In genomic region chr4:152079931-152080330, GRCm38 (mm10) we compare ENCODE assay signal across 27 mouse cellular contexts. TPM values are rescaled to one million over a fixed set of nuclear protein-coding genes. Genes with fewer than 3 reads are reported as not detected.
DNase-seq lines count a peak whose midpoint lies in the region; ATAC-seq and TF ChIP-seq lines count a peak whose summit lies in the region.
"Had no signal": no experiment of that assay in that cellular context is flagged by ENCODE, and none has a peak within 500 bp of the region (broad histone marks: within the 10 kb centered on the region; RNA-seq: fewer than 3 reads in every experiment).

No protein-coding gene starts in this region.

- WGBS in kidney, embryonic 15.5 days: 40% methylated on average over 7 of the region's 7 CpGs

- no peak overlapping the region for H3K4me3 ChIP-seq in gastrocnemius, adult 2 months
- H3K4me3 ChIP-seq in kidney, embryonic 15.5 days (replicated peaks): no peak overlapping the region
- H3K4me3 ChIP-seq: forebrain, embryonic 13.5 days; hindbrain, embryonic 10.5 days; left cerebral cortex, adult 2 months; liver, embryonic 13.5 days; lung, embryonic 15.5 days; megakaryocyte, embryonic 14.5 days; midbrain, embryonic 13.5 days; neural tube, embryonic 12.5 days had no signal

- no peaks in the 10 kb centered on the region for H3K27me3 ChIP-seq in kidney, embryonic 15.5 days
- H3K27me3 ChIP-seq: forebrain, embryonic 13.5 days; lung, embryonic 15.5 days; neural tube, embryonic 12.5 days had no signal

- no peak for TF ChIP-seq CTCF in gastrocnemius, adult 2 months (IDR thresholded peaks at IDR 0.05)

- DNase-seq in gastrocnemius, adult 2 months: peak; percentile 59
- no peak for DNase-seq in gastrocnemius, postnatal 4 days (ENCODE audit: low spot score in 2 of 2)
- no peak for DNase-seq in kidney, adult 8-10 months
- DNase-seq in 3134 (ENCODE audit: extremely low read depth, insufficient read length, low spot score): peak; percentile 34
- no peak for DNase-seq in layer of hippocampus, adult 18-20 months (ENCODE audit: low spot score in 2 of 2)
- no peak for DNase-seq in cerebellum, adult 9-10 months
- DNase-seq: adrenal gland, adult 8-10 months; cerebellum, adult 11-12 months; cerebellum, postnatal 14 days; heart, postnatal 10 days; kidney, postnatal 36 days; liver, embryonic 13.5 days; lung, postnatal 36 days; right cerebral cortex, adult 18-20 months had no signal

- no peak overlapping the region for H3K4me2 ChIP-seq in kidney, embryonic 15.5 days
- H3K4me2 ChIP-seq: forebrain, embryonic 13.5 days; heart, embryonic 11.5 days; liver, embryonic 13.5 days; lung, embryonic 15.5 days; midbrain, embryonic 13.5 days; neural tube, embryonic 12.5 days had no signal

- H3K27ac ChIP-seq in gastrocnemius, adult 2 months: 0 out of 2 replicates have a peak overlapping the region, but pooled peaks have one; percentile 8
- H3K27ac ChIP-seq in kidney, embryonic 15.5 days: 0 out of 2 replicates have a peak overlapping the region, but pooled peaks have one; percentile 23
- H3K27ac ChIP-seq: forebrain, embryonic 13.5 days; hindbrain, embryonic 10.5 days; left cerebral cortex, adult 2 months; liver, embryonic 13.5 days; lung, embryonic 15.5 days; midbrain, embryonic 13.5 days; neural tube, embryonic 12.5 days had no signal

- no peaks in the 10 kb centered on the region for H3K9me3 ChIP-seq in kidney, embryonic 15.5 days (replicated peaks)
- H3K9me3 ChIP-seq: forebrain, embryonic 13.5 days; G1E; hindbrain, embryonic 10.5 days; liver, embryonic 13.5 days; lung, embryonic 15.5 days; megakaryocyte, embryonic 14.5 days; midbrain, embryonic 13.5 days; neural tube, embryonic 12.5 days had no signal

- H3K4me1 ChIP-seq in kidney, embryonic 15.5 days: peaks cover 23% of the 10 kb centered on the region
- H3K4me1 ChIP-seq: forebrain, embryonic 13.5 days; lung, embryonic 15.5 days; midbrain, embryonic 13.5 days; neural tube, embryonic 12.5 days had no signal

- intact Hi-C loops in gastrocnemius, adult 2 months (cut with DNase I): no loop called here

- no peaks in the 10 kb centered on the region for H3K36me3 ChIP-seq in kidney, embryonic 15.5 days
- H3K36me3 ChIP-seq: G1E; hindbrain, embryonic 10.5 days; liver, embryonic 13.5 days; lung, embryonic 15.5 days; midbrain, embryonic 13.5 days; neural tube, embryonic 12.5 days had no signal

- ATAC-seq in kidney, embryonic 15.5 days (replicated peaks; ENCODE audit: low FRiP score): peak; percentile 40; the same call in 1 of the 2 replicates
- ATAC-seq in granulocyte monocyte progenitor cell, adult 5-6 weeks (replicated peaks; ENCODE audit: poor library complexity, severe bottlenecking): peak; percentile 23
- ATAC-seq: forebrain, embryonic 13.5 days; intestine, postnatal 0 days; midbrain, embryonic 13.5 days had no signal

- H3K9ac ChIP-seq in kidney, embryonic 15.5 days: no peak overlapping the region
- H3K9ac ChIP-seq: forebrain, embryonic 13.5 days; liver, embryonic 13.5 days; lung, embryonic 15.5 days; midbrain, embryonic 13.5 days; neural tube, embryonic 12.5 days had no signal

RNA-seq across cellular contexts. Expression of gene Plekhg5, which starts 7.6 kb away (rescaled TPM):
- 1 to 10 TPM; 4.9 to 6.6 TPM for total RNA-seq in gastrocnemius, adult 2 months (2021)
- total RNA-seq in gastrocnemius, postnatal 4 days (2021): 10 to 100 TPM; 22.2 to 31.9 TPM
- 19.8 and 20.9 TPM in 2 replicates for polyA plus RNA-seq in kidney, embryonic 15.5 days (2015; fragmentation: Nextera tagmentation; extraction: Ambion mirVana)
- 0.34 and 7.6 TPM in 2 replicates for total RNA-seq in granulocyte monocyte progenitor cell, adult 5-6 weeks (2014; fragmentation: Nextera tagmentation)
- 1.8 and 2.2 TPM in 2 replicates for total RNA-seq in granulocyte monocyte progenitor cell, adult 5-6 weeks (2017)
- total RNA-seq in layer of hippocampus, adult 18-20 months (2021): 100 to 1,000 TPM; 147 to 149 TPM

RNA-seq across cellular contexts. Expression of gene Tnfrsf25, which starts 35.8 kb away (rescaled TPM):
- total RNA-seq in gastrocnemius, adult 2 months (2021): 1 to 10 TPM in 1 of 2 experiments, under 1 TPM in 1; 0.38 to 2.0 TPM
- 1 to 10 TPM; 1.9 to 2.0 TPM for total RNA-seq in gastrocnemius, postnatal 4 days (2021)
- polyA plus RNA-seq in kidney, embryonic 15.5 days (2015; fragmentation: Nextera tagmentation; extraction: Ambion mirVana): 1.5 and 2.4 TPM in 2 replicates
- total RNA-seq in granulocyte monocyte progenitor cell, adult 5-6 weeks (2014; fragmentation: Nextera tagmentation): not detected in 2 replicates
- 1.6 TPM in 1 of 2 replicates, not detected in the other for total RNA-seq in granulocyte monocyte progenitor cell, adult 5-6 weeks (2017)
- 10 to 100 TPM; 40.4 to 49.5 TPM for total RNA-seq in layer of hippocampus, adult 18-20 months (2021)
- total RNA-seq: G1E had no signal
- polyA plus RNA-seq: G1E had no signal

RNA-seq across cellular contexts. Expression of gene Nol9, which starts 40.8 kb away (rescaled TPM):
- total RNA-seq in gastrocnemius, adult 2 months (2021): 10 to 100 TPM; 10.6 to 11.7 TPM
- 10 to 100 TPM; 13.2 to 15.1 TPM for total RNA-seq in gastrocnemius, postnatal 4 days (2021)
- 33.5 and 36.8 TPM in 2 replicates for polyA plus RNA-seq in kidney, embryonic 15.5 days (2015; fragmentation: Nextera tagmentation; extraction: Ambion mirVana)
- 33.7 and 36.5 TPM in 2 replicates for total RNA-seq in granulocyte monocyte progenitor cell, adult 5-6 weeks (2014; fragmentation: Nextera tagmentation)
- 30.7 and 40.0 TPM in 2 replicates for total RNA-seq in granulocyte monocyte progenitor cell, adult 5-6 weeks (2017)
- total RNA-seq in layer of hippocampus, adult 18-20 months (2021): 10 to 100 TPM; 18.3 to 19.3 TPM

RNA-seq across cellular contexts. Expression of gene Tas1r1, which starts 41.6 kb away (rescaled TPM):
- under 1 TPM; 0.53 to 0.59 TPM for total RNA-seq in gastrocnemius, adult 2 months (2021)
- total RNA-seq in gastrocnemius, postnatal 4 days (2021): 1 to 10 TPM; 3.0 to 3.5 TPM
- polyA plus RNA-seq in kidney, embryonic 15.5 days (2015; fragmentation: Nextera tagmentation; extraction: Ambion mirVana): 0.45 and 0.86 TPM in 2 replicates
- total RNA-seq in granulocyte monocyte progenitor cell, adult 5-6 weeks (2014; fragmentation: Nextera tagmentation): 1.6 and 3.2 TPM in 2 replicates
- 1.0 and 2.6 TPM in 2 replicates for total RNA-seq in granulocyte monocyte progenitor cell, adult 5-6 weeks (2017)
- total RNA-seq in layer of hippocampus, adult 18-20 months (2021): under 1 TPM; 0.41 to 0.64 TPM
- polyA plus RNA-seq: small intestine, adult 2 months had no signal

RNA-seq across cellular contexts. Expression of gene Zbtb48, which starts 52.5 kb away (rescaled TPM):
- 1 to 10 TPM; 2.4 to 3.3 TPM for total RNA-seq in gastrocnemius, adult 2 months (2021)
- 1 to 10 TPM; 5.5 to 5.7 TPM for total RNA-seq in gastrocnemius, postnatal 4 days (2021)
- polyA plus RNA-seq in kidney, embryonic 15.5 days (2015; fragmentation: Nextera tagmentation; extraction: Ambion mirVana): 17.7 and 23.8 TPM in 2 replicates
- 9.2 and 15.7 TPM in 2 replicates for total RNA-seq in granulocyte monocyte progenitor cell, adult 5-6 weeks (2014; fragmentation: Nextera tagmentation)
- 5.2 and 10.3 TPM in 2 replicates for total RNA-seq in granulocyte monocyte progenitor cell, adult 5-6 weeks (2017)
- total RNA-seq in layer of hippocampus, adult 18-20 months (2021): 10 to 100 TPM; 11.2 to 12.8 TPM

Comparison
In these comparisons a context has a peak if more than half of its experiments do, and no peak if none do; other contexts are left out.
1. DNase-seq: peak in gastrocnemius, adult 2 months (single experiment) and 3134 (single experiment); none in gastrocnemius, postnatal 4 days (0 of 2), kidney, adult 8-10 months (0 of 2), layer of hippocampus, adult 18-20 months (0 of 2) and cerebellum, adult 9-10 months (single experiment).
2. RNA of gene Plekhg5, which starts 7.6 kb away (total RNA-seq): 147 to 149 TPM in layer of hippocampus, adult 18-20 months; 22.2 to 31.9 TPM in gastrocnemius, postnatal 4 days, 4.9 to 6.6 TPM in gastrocnemius, adult 2 months and 0.34 to 7.6 TPM in granulocyte monocyte progenitor cell, adult 5-6 weeks; every median in the first group is over 4 times any median in the second.
3. RNA of gene Tnfrsf25, which starts 35.8 kb away (total RNA-seq): 40.4 to 49.5 TPM in layer of hippocampus, adult 18-20 months; 1.9 to 2.0 TPM in gastrocnemius, postnatal 4 days, 0.38 to 2.0 TPM in gastrocnemius, adult 2 months and 1.6 TPM in granulocyte monocyte progenitor cell, adult 5-6 weeks; every median in the first group is over 10 times any median in the second.